Mouse (Mus musculus) embryo, embryonic 11 days (tissue): ENCODE results near the gene Rpl39.

Experiments used
- DNase-seq: peaks from one replicate; pipeline ENCODE4 v3.0.0-alpha.2; 2015

The Rpl39 gene

DNA sequence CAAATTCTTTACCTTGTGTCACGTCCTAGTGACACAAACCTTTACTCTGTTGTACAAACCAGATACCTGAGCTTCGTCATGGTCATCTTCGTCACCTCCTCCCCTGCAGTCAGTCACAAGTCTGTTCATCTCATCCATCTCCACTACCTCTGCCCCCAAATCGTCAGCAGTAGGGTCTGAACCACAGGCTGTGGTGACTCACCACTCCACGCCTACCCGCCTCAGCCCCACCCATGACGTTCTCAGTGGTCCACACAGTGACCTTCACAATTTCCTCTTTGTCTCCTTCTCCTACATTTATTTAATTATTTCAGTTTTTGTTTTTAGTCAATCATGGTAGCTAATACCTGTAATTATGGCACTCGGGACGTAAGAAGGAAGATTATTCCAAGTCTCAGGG, 21.3 kb downstream of the Rpl39 start:
- DNase-seq = no peak

DNA sequence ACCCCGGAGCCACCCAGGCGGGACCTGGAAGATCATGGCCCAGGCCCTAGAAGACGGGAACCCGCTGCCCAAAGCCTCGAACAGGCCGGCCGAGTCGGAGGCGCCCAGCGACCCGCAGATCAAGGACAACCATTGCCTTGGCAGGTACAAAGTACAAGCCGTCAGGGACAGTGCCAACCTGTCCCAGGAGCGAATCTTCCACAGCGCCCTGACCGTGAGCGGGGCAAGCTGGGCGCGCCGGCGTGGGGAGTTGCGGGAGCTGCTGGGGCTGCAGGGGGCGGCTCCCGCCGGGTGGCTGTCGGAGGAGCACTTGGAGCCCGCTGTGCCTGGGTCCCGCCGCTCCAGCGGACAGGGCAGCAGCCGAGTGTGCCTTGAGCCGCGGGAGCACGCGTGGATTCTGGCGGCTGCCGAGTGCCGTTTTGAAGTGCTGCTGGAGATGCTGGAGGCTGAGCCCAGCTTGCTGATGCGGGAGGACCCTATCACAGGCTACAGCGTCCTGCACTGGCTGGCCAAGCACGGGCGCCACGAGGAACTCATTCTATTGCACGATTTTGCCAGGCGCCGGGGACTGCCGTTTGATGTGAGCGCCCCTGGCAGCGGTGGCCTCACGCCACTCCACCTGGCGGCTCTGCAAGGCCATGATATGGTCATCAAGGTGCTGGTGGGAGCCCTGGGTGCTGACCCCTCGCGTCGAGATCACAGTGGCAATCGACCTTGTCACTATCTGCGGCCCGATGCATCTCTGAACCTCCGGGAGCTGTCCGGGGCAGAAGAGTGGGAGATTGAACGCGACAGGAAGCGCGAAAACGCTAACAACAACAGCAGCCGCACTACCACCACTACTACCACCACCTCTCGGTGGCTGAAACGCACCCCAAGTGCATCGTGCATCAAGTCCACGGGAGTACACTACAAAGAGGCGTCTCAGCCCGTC, 36.0 kb downstream of the Rpl39 start:
- DNase-seq = peak; percentile 18

DNA sequence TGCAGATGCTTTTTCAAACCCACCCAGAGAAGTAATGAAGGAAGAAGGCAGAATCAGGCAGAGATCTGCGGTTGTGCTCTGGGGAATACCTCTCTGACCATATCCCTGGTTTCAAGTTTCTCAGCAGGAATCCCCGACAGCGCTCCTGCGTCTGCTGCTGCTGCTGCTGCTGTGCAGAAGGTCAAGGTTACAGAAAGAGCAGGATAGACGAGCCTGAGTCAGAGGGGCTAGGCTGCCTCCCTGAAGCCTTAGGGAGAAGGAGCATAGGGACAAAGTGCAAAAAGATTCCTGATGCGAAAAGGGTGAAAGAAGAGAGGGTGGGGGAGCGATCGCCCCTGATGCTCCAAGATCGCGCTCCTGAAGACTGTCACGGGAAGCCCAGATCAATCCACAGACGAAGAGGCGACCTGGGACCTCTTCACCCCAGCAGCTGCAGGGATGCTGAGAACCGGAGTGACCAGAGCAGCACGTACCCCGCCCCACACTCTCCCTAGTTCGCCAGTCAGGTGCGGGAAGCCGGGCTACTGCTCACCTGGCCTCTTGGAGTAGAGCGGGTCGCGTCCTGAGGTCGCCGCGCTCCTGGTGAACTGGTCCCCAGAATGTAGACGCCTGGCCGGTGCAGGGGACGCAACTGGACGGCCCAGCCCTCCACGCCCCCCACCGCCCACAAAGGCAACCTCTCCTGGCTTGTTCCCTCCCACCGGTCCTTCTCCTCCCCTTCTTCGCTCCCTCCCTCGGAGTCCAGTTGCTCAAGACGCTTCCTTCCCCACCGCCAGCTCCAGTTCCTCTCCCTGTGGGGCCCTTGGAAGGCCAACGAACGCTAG, 36.9 kb downstream of the Rpl39 start, which contains the start of gene Sowahd:
Gene Sowahd, plus strand, starts transcription at position 780 of the 824 bp plus-strand sequence.
- peak; percentile 13 for DNase-seq

DNA sequence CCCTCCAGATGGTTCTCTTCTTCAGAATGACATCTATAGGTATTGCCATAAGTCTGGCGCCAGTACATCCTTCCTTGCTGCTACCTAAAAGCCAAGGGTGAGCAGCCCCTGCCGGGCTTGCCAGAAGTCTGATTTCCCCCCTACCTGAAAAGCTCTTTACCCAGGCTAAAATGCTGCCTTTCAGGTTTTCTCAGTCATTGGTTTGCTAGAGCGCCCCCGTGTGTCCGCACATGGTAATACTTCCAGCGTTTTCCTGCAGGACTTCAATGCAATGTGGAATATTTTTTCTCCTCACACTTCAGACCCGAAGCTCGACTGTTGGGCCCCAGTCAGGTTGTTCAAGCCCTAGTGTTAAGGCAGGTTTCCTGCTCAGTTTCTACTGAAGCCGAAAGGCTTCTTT, 42.5 kb downstream of the Rpl39 start:
- peak; percentile 55 for DNase-seq
